Mouse (Mus musculus) CH12.LX (cell line): ENCODE data around the gene Cabin1. TPM values are rescaled to one million over a fixed set of nuclear protein-coding genes. Genes with fewer than 3 reads are reported as not detected.

Source experiments
- DNase-seq: peaks from one replicate; pipeline ENCODE4 v3.0.0-alpha.2; 2013; ENCODE audit errors: extremely low read depth
- H3K27ac ChIP-seq: 2 replicates; pipeline ENCODE4 v1.5.1; 2012; ENCODE audit warnings: low read depth, mild to moderate bottlenecking, control low read depth, moderate library complexity; ENCODE audit not compliant: insufficient read depth
- H3K27me3 ChIP-seq: replicated peaks from 2 replicates; pipeline ENCODE3; 2012; ENCODE audit warnings: inconsistent platforms
- H3K36me3 ChIP-seq, 2 experiments: replicated peaks in 1 of 2; 2 replicates each; pipeline versions ENCODE3 to v1.6.1; 2012; ENCODE audit warnings: inconsistent platforms in 1 of 2, low read length in 1 of 2, mild to moderate bottlenecking in 1 of 2, mixed read lengths in 1 of 2, moderate library complexity in 1 of 2; ENCODE audit not compliant: control insufficient read depth in 1 of 2, insufficient read depth in 1 of 2
- H3K4me1 ChIP-seq, 2 experiments: 2 replicates each; pipeline ENCODE4 v1.6.1; 2012; ENCODE audit warnings: inconsistent platforms in 1 of 2, moderate library complexity in 1 of 2; ENCODE audit not compliant: insufficient read depth in 2 of 2, control insufficient read depth in 1 of 2
- H3K4me2 ChIP-seq: 2 replicates; pipeline ENCODE4 v1.6.1; 2012; ENCODE audit warnings: low read depth, mild to moderate bottlenecking, control low read depth; ENCODE audit not compliant: poor library complexity, insufficient read depth, severe bottlenecking
- H3K4me3 ChIP-seq, 3 experiments: fragments of 150-350 bp in 1 of 3; sonication (generic) in 1 of 3; replicated peaks in 1 of 3; 2 replicates each; pipeline versions ENCODE3 to v1.5.1; 2011 to 2012; ENCODE audit warnings: low read depth in 2 of 3, low read length in 2 of 3, mild to moderate bottlenecking in 2 of 3, moderate library complexity in 2 of 3, control low read depth in 1 of 3, improper control_type of control experiment in 1 of 3, inconsistent platforms in 1 of 3, mixed read lengths in 1 of 3; ENCODE audit not compliant: poor library complexity in 1 of 3
- H3K79me2 ChIP-seq: replicated peaks from 2 replicates; pipeline ENCODE4 v1.6.1; 2012; ENCODE audit warnings: mild to moderate bottlenecking, moderate library complexity; ENCODE audit not compliant: control insufficient read depth, poor library complexity, insufficient read depth, severe bottlenecking; ENCODE audit errors: extremely low read depth
- H3K9ac ChIP-seq: 2 replicates; pipeline ENCODE4 v1.6.1; 2012; ENCODE audit warnings: low read depth, mild to moderate bottlenecking, control low read depth, moderate library complexity; ENCODE audit not compliant: insufficient read depth
- H3K9me3 ChIP-seq: replicated peaks from 2 replicates; pipeline ENCODE3; 2012; ENCODE audit warnings: low read length, inconsistent platforms, mixed read lengths
- BHLHE40 ChIP-seq: IDR thresholded peaks from 2 replicates; pipeline ENCODE4 v1.6.1; 2011; ENCODE audit warnings: mild to moderate bottlenecking, low read depth, low read length, improper control_type of control experiment
- CHD1 ChIP-seq: IDR thresholded peaks from 2 replicates; pipeline ENCODE4 v1.6.1; 2012; ENCODE audit warnings: low read depth, low read length, improper control_type of control experiment, inconsistent platforms
- CHD2 ChIP-seq: IDR thresholded peaks from 2 replicates; pipeline ENCODE4 v1.6.1; 2011; ENCODE audit warnings: low read length, improper control_type of control experiment
- E2F4 ChIP-seq: IDR thresholded peaks from 2 replicates; pipeline ENCODE4 v1.6.1; 2011; ENCODE audit warnings: low read depth, low read length, improper control_type of control experiment; ENCODE audit not compliant: insufficient replicate concordance
- ETS1 ChIP-seq: conservative IDR thresholded peaks from 2 replicates; pipeline ENCODE4 v1.6.1; 2012; ENCODE audit warnings: low read depth, mild to moderate bottlenecking, inconsistent platforms, low read length, improper control_type of control experiment, moderate library complexity
- GABPA ChIP-seq: IDR thresholded peaks from 2 replicates; pipeline ENCODE4 v1.6.1; 2012; ENCODE audit warnings: low read depth, low read length, improper control_type of control experiment, inconsistent platforms; ENCODE audit not compliant: insufficient replicate concordance
- IRF4 ChIP-seq: IDR thresholded peaks from 2 replicates; pipeline ENCODE4 v1.6.1; 2014; ENCODE audit warnings: low read depth, mild to moderate bottlenecking, inconsistent platforms, low read length, improper control_type of control experiment
- JUN ChIP-seq: IDR thresholded peaks from 2 replicates; pipeline ENCODE4 v1.6.1; 2011; ENCODE audit warnings: low read depth, mild to moderate bottlenecking, low read length, improper control_type of control experiment, moderate library complexity; ENCODE audit not compliant: insufficient read depth
- JUND ChIP-seq: conservative IDR thresholded peaks from 2 replicates; pipeline ENCODE4 v1.6.1; 2011; ENCODE audit warnings: low read depth, low read length, improper control_type of control experiment
- KAT2A ChIP-seq: IDR thresholded peaks from 2 replicates; pipeline ENCODE4 v1.6.1; 2012; ENCODE audit warnings: low read length, improper control_type of control experiment, inconsistent platforms; ENCODE audit not compliant: insufficient replicate concordance
- MAFK ChIP-seq: IDR thresholded peaks from 2 replicates; pipeline ENCODE4 v1.6.1; 2011; ENCODE audit warnings: low read length, improper control_type of control experiment; ENCODE audit not compliant: insufficient replicate concordance
- MAZ ChIP-seq: IDR thresholded peaks from 2 replicates; pipeline ENCODE4 v1.6.1; 2012; ENCODE audit warnings: low read depth, mild to moderate bottlenecking, inconsistent platforms, low read length, improper control_type of control experiment, moderate library complexity
- NELFE ChIP-seq: IDR thresholded peaks from 2 replicates; pipeline ENCODE4 v1.6.1; 2011; ENCODE audit warnings: low read depth, low read length, improper control_type of control experiment
- NRF1 ChIP-seq: IDR thresholded peaks from 2 replicates; pipeline ENCODE4 v1.6.1; 2014; ENCODE audit warnings: low read depth, mild to moderate bottlenecking, inconsistent platforms, low read length, improper control_type of control experiment, moderate library complexity
- PAX5 ChIP-seq: IDR thresholded peaks from 2 replicates; pipeline ENCODE4 v1.6.1; 2012; ENCODE audit warnings: low read length, inconsistent platforms, mixed read lengths
- SIN3A ChIP-seq: IDR thresholded peaks from 2 replicates; pipeline ENCODE4 v1.6.1; 2012; ENCODE audit warnings: low read length, improper control_type of control experiment, inconsistent platforms
- USF2 ChIP-seq: conservative IDR thresholded peaks from 2 replicates; pipeline ENCODE4 v1.6.1; 2011; ENCODE audit warnings: low read depth, low read length, improper control_type of control experiment
- ZMIZ1 ChIP-seq: IDR thresholded peaks from 2 replicates; pipeline ENCODE4 v1.6.1; 2012; ENCODE audit warnings: low read depth, mild to moderate bottlenecking, inconsistent platforms, low read length, improper control_type of control experiment
- dilution Hi-C: fragments of 300-500 bp; cut with MboI; formaldehyde crosslinking; loops from 2 replicates; pipeline ENCODE4 v1.14.3; 2020; ENCODE audit warnings: low sequenced_read_pairs; ENCODE audit not compliant: extremely low pct_unique_long_range_greater_than_20kb, extremely low pct_ligation_motif_present
- in situ Hi-C: fragments of 300-500 bp; cut with MboI; formaldehyde crosslinking; loops from 3 replicates; pipeline ENCODE4 v1.14.3; 2019; ENCODE audit warnings: low sequenced_read_pairs, low pct_ligation_motif_present, low pct_unique_long_range_greater_than_20kb, mixed read lengths
- polyA plus RNA-seq: library from polyadenylated mRNA; unstranded; fragments of >175 nt; gene quantifications from 2 replicates; pipeline ENCODE4 v1.2.1, GENCODE M21; 2012; ENCODE audit warnings: low read depth; ENCODE audit not compliant: insufficient read length
- total RNA-seq, 2 experiments: library from RNA; depleted of rRNA; stranded (reverse); fragments of 300-350 nt in 1 of 2; fragments of >200 nt in 1 of 2; gene quantifications; 2 replicates each; pipeline ENCODE4 v1.2.3; 2012 to 2014

Cabin1 gene
- total and polyA plus RNA-seq, 3 experiments, result 12.0 to 46.0 (median 29.0) TPM

- DNase-seq, result no peak
- Histone ChIP-seq H3K4me1 (no peaks in the 10 kb centered on the region), H3K4me3 (no peak overlapping the region), H3K27me3 (no peaks in the 10 kb centered on the region), H3K4me2 (no peak overlapping the region), H3K27ac (no peak overlapping the region), H3K9ac (no peak overlapping the region), H3K79me2 (no peaks in the 10 kb centered on the region; the same call in 1 of the 2 replicates), H3K9me3 (no peaks in the 10 kb centered on the region), H3K36me3 (peaks cover 87 to 95% of the 10 kb centered on the region in 2 experiments)
- TF ChIP-seq MAFK, result peak; percentile 66; the same call in 1 of the 2 replicates
- TF ChIP-seq PAX5, result no peak
- in situ Hi-C loops (no loop called here), dilution Hi-C loops (no loop called here)
Observed at GRCm38 (mm10) chr10:75725449-75725848, 38.7 kb downstream of the Cabin1 start.

GRCm38 (mm10) chr10:75720215-75720614, 43.9 kb downstream of the Cabin1 start:
- H3K9me3 ChIP-seq, result no peaks in the 10 kb centered on the region
- no peak overlapping the region for H3K9ac ChIP-seq
- H3K4me3 ChIP-seq, result no peak overlapping the region
- H3K36me3 ChIP-seq, result peaks cover 88 to 97% of the 10 kb centered on the region in 2 experiments
- no peak overlapping the region for H3K27ac ChIP-seq
- no peaks in the 10 kb centered on the region for H3K27me3 ChIP-seq
- no peaks in the 10 kb centered on the region for H3K79me2 ChIP-seq
- dilution Hi-C loops, result no loop called here
- in situ Hi-C loops, result no loop called here
- no peak for DNase-seq
- no peak overlapping the region for H3K4me2 ChIP-seq
- no peak for TF ChIP-seq JUN
- TF ChIP-seq USF2, result no peak
- no peaks in the 10 kb centered on the region for H3K4me1 ChIP-seq

- Histone ChIP-seq H3K79me2 (no peaks in the 10 kb centered on the region), H3K9ac (no peak overlapping the region), H3K27me3 (no peaks in the 10 kb centered on the region), H3K4me1 (peaks cover 7 to 12% of the 10 kb centered on the region in 2 experiments), H3K36me3 (peaks cover 87 to 100% of the 10 kb centered on the region in 2 experiments), H3K4me2 (no peak overlapping the region), H3K27ac (no peak overlapping the region), H3K9me3 (no peaks in the 10 kb centered on the region), H3K4me3 (no peak overlapping the region)
- TF ChIP-seq IRF4, result no peak
- TF ChIP-seq PAX5, result no peak
- TF ChIP-seq CHD2, result no peak
- TF ChIP-seq CHD1, result no peak
- no peak for TF ChIP-seq USF2
- TF ChIP-seq SIN3A, result no peak
- no peak for TF ChIP-seq NELFE
- no peak for TF ChIP-seq ZMIZ1
- TF ChIP-seq JUND, result no peak
- TF ChIP-seq GABPA, result no peak
- no peak for TF ChIP-seq ETS1
- no peak for TF ChIP-seq JUN
- TF ChIP-seq KAT2A, result no peak
- no peak for TF ChIP-seq E2F4
- TF ChIP-seq MAFK, result no peak
- TF ChIP-seq BHLHE40, result no peak
- no peak for TF ChIP-seq NRF1
- TF ChIP-seq MAZ, result no peak
- in situ Hi-C loops (no loop called here), dilution Hi-C loops (no loop called here)
- DNase-seq, result no peak
Observed at GRCm38 (mm10) chr10:75714795-75715194, 49.3 kb downstream of the Cabin1 start.
